Mouse (Mus musculus) limb, embryonic 13.5 days (tissue): ENCODE results near the gene Gas1. TPM values are rescaled to one million over a fixed set of nuclear protein-coding genes. Genes with fewer than 3 reads are reported as not detected.

Experiments used
- ATAC-seq: fragments of 200-750 bp; cut with Nextera tagmentation; 2 replicates; pipeline ENCODE4 v1.8.0; 2017; ENCODE audit warnings: low read depth, moderate number of reproducible peaks, moderate TSS enrichment; ENCODE audit not compliant: low FRiP score
- H3K27ac ChIP-seq: fragments of 300-500 bp; sonication (generic); 2 replicates; pipeline ENCODE4 v1.5.1; 2015; ENCODE audit warnings: inconsistent platforms, mild to moderate bottlenecking, moderate library complexity
- H3K27me3 ChIP-seq: fragments of 300-500 bp; sonication (generic); 2 replicates; pipeline ENCODE4 v1.6.1; 2015; ENCODE audit warnings: mild to moderate bottlenecking, inconsistent platforms
- H3K36me3 ChIP-seq: fragments of 300-500 bp; sonication (generic); 2 replicates; pipeline ENCODE4 v1.6.1; 2015; ENCODE audit warnings: inconsistent platforms, mild to moderate bottlenecking, moderate library complexity
- H3K4me1 ChIP-seq: fragments of 300-500 bp; sonication (generic); 2 replicates; pipeline ENCODE4 v1.6.1; 2015; ENCODE audit warnings: inconsistent platforms
- H3K4me2 ChIP-seq: fragments of 300-500 bp; sonication (generic); replicated peaks from 2 replicates; pipeline ENCODE4 v1.6.1; 2015; ENCODE audit warnings: inconsistent platforms, mild to moderate bottlenecking, moderate library complexity
- H3K4me3 ChIP-seq: fragments of 300-500 bp; sonication (generic); 2 replicates; pipeline ENCODE4 v1.5.1; 2015; ENCODE audit warnings: moderate library complexity, mild to moderate bottlenecking, inconsistent platforms
- H3K9ac ChIP-seq: fragments of 300-500 bp; sonication (generic); 2 replicates; pipeline ENCODE4 v1.6.1; 2015; ENCODE audit warnings: mild to moderate bottlenecking, inconsistent platforms
- H3K9me3 ChIP-seq: fragments of 300-500 bp; sonication (generic); 2 replicates; pipeline ENCODE4 v1.6.1; 2016; ENCODE audit warnings: inconsistent platforms
- WGBS: fragments of 180-500 bp; shearing (Covaris S2); methylation state at CpG from one replicate; pipeline ENCODE4 v1.1.7; 2015; 5-methylcytosine and 5-hydroxymethylcytosine counted together
- polyA plus RNA-seq: library from polyadenylated mRNA; unstranded; fragments of >200 nt; fragmentation: Nextera tagmentation; extraction: Ambion mirVana; gene quantifications from 2 replicates; pipeline ENCODE4 v1.2.1, GENCODE M21; 2015

Gene Gas1
- polyA plus RNA-seq, 1 experiment from 2014 or later: 264 TPM

- no peak overlapping the region for H3K27ac ChIP-seq
- H3K36me3 ChIP-seq: no peaks in the 10 kb centered on the region
- no peak overlapping the region for H3K4me2 ChIP-seq
- H3K9ac ChIP-seq: no peak overlapping the region
- no peak overlapping the region for H3K4me3 ChIP-seq
- 61% methylated on average over 2 of the region's 2 CpGs for WGBS
- peaks cover 5% of the 10 kb centered on the region; the same call in 1 of the 2 replicates for H3K4me1 ChIP-seq
- H3K27me3 ChIP-seq: no peaks in the 10 kb centered on the region
- no peak for ATAC-seq
- no peaks in the 10 kb centered on the region for H3K9me3 ChIP-seq
These were observed 10.1 kb upstream of the Gas1 start for GRCm38 (mm10) chr13:60187276-60187675.

DNA sequence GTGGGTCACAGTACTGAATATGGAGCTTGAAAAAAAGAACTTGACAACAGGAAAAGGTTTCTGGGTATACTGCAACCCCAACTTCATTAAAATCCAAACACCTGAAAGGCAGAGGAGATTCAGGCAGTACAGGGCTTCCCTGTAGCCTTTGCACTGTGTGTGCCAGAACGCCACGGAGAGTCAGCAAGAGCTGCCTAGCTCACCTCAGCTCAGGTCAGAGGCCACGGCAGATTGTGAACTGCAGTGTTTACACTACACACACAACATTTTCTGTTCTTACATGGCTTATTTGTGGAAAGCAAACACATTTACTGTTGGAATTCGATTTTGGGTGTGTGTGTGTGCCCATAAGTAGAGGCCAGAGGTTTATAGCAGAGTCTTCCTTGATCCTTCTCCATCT lies 5.2 kb upstream of the Gas1 start:
- no peaks in the 10 kb centered on the region for H3K36me3 ChIP-seq
- H3K9ac ChIP-seq: no peak overlapping the region
- H3K27me3 ChIP-seq: no peaks in the 10 kb centered on the region
- 80% methylated on average over 4 of the region's 4 CpGs for WGBS
- no peak overlapping the region for H3K4me2 ChIP-seq
- H3K4me3 ChIP-seq: no peak overlapping the region
- no peaks in the 10 kb centered on the region for H3K9me3 ChIP-seq
- peaks cover 12% of the 10 kb centered on the region for H3K4me1 ChIP-seq
- ATAC-seq: no peak
- H3K27ac ChIP-seq: no peak overlapping the region

DNA sequence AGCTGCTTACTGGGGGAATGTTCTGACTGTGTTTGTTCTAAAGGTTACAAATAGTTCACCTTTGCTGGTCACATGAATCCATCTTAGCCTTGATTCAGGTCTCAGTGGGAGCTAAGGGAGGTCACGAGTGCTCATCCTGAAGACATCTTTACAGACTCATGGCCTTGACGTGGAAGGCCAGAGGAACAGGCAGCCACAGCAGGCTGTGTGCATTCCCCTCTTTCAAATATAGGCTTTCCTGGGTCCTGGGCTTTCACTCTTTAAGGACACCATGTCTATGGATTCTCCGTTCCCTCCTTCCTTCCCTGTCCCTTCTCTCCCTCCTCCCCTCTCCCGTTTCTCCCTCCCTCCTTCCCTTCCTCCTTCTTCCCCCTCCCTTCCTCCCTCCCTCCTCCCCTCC lies 2.5 kb upstream of the Gas1 start:
- Histone ChIP-seq H3K27ac (peak overlapping the region; percentile 95; the same call in 1 of the 2 replicates), H3K9me3 (no peaks in the 10 kb centered on the region), H3K4me1 (peaks cover 12% of the 10 kb centered on the region), H3K4me2 (no peak overlapping the region), H3K27me3 (no peaks in the 10 kb centered on the region), H3K4me3 (no peak overlapping the region), H3K36me3 (peaks cover 12% of the 10 kb centered on the region), H3K9ac (no peak overlapping the region)
- WGBS: 82% methylated on average over 4 of the region's 4 CpGs
- no peak for ATAC-seq

DNA sequence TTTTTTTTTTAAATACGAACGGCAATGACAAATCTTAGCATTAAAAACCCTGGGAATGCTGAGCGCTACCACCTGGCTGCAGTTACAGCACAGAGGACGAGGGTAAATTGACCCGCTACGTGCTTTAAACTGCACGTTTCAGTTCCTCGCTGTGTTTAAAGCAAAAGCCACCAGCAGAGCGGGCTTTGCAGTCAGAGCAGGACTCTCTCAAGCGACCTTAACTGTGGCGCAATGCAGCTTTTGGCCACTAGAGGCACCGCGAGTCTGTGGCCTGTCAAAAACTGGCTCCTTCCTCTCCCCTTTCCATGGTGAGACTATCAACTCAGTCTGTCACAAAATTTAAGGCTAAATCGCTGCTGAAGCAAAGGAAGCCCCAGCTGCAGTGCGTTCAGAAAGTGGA lies 1.3 kb upstream of the Gas1 start:
- peak overlapping the region; percentile 75 for H3K4me2 ChIP-seq
- H3K4me3 ChIP-seq: peak overlapping the region; percentile 98
- peaks cover 15% of the 10 kb centered on the region for H3K4me1 ChIP-seq
- ATAC-seq: no peak; the same call in 1 of the 2 replicates
- peaks cover 17% of the 10 kb centered on the region for H3K36me3 ChIP-seq
- H3K27me3 ChIP-seq: no peaks in the 10 kb centered on the region
- H3K9ac ChIP-seq: peak overlapping the region; percentile 60
- H3K27ac ChIP-seq: peak overlapping the region; percentile 95
- no peaks in the 10 kb centered on the region for H3K9me3 ChIP-seq
- under 1% methylated on average over 15 of the region's 15 CpGs for WGBS

- H3K27ac ChIP-seq: peak overlapping the region; percentile 95
- peak overlapping the region; percentile 60 for H3K9ac ChIP-seq
- peak overlapping the region; percentile 98 for H3K4me3 ChIP-seq
- H3K27me3 ChIP-seq: no peaks in the 10 kb centered on the region
- H3K9me3 ChIP-seq: no peaks in the 10 kb centered on the region
- ATAC-seq: no peak
- H3K36me3 ChIP-seq: peaks cover 17% of the 10 kb centered on the region
- peak overlapping the region; percentile 75 for H3K4me2 ChIP-seq
- peaks cover 21% of the 10 kb centered on the region for H3K4me1 ChIP-seq
- WGBS: under 1% methylated on average over 13 of the region's 13 CpGs
These were observed 589 bp upstream of the Gas1 start for GRCm38 (mm10) chr13:60177797-60178110.

DNA sequence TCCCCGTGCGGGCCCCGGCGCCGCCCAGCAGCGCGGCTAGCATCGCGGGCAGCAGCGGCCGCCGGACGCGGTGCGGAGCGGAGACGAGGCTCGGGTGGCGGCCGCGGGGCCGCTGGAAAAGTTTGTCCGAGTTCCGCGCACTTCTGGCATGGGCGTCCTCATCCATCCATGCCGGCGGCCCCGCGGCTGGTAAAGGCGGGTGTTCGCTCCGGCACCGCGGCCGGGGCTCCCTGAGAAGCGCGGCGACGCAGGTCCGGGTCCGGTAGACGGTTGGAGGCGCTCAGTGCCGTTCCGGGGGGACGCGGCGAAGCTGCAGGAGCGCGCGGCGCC lies 424 bp downstream of the Gas1 start:
- H3K4me1 ChIP-seq: peaks cover 31% of the 10 kb centered on the region
- no peaks in the 10 kb centered on the region for H3K27me3 ChIP-seq
- H3K4me3 ChIP-seq: peak overlapping the region; percentile 98
- peaks cover 17% of the 10 kb centered on the region for H3K36me3 ChIP-seq
- no peak for ATAC-seq
- WGBS: under 1% methylated on average over 52 of the region's 53 CpGs
- H3K27ac ChIP-seq: peak overlapping the region; percentile 100
- no peaks in the 10 kb centered on the region for H3K9me3 ChIP-seq
- H3K4me2 ChIP-seq: peak overlapping the region; percentile 75
- peak overlapping the region; percentile 100 for H3K9ac ChIP-seq

- Histone ChIP-seq H3K4me3 (peak overlapping the region; percentile 98), H3K9ac (peak overlapping the region; percentile 100), H3K36me3 (peaks cover 17% of the 10 kb centered on the region), H3K9me3 (no peaks in the 10 kb centered on the region), H3K27me3 (no peaks in the 10 kb centered on the region), H3K4me1 (peaks cover 36% of the 10 kb centered on the region), H3K27ac (peak overlapping the region; percentile 100), H3K4me2 (peak overlapping the region; percentile 75)
- ATAC-seq: peak; percentile 13
- WGBS: under 1% methylated on average over 69 of the region's 82 CpGs
These were observed 909 bp downstream of the Gas1 start for GRCm38 (mm10) chr13:60176136-60176775.

DNA sequence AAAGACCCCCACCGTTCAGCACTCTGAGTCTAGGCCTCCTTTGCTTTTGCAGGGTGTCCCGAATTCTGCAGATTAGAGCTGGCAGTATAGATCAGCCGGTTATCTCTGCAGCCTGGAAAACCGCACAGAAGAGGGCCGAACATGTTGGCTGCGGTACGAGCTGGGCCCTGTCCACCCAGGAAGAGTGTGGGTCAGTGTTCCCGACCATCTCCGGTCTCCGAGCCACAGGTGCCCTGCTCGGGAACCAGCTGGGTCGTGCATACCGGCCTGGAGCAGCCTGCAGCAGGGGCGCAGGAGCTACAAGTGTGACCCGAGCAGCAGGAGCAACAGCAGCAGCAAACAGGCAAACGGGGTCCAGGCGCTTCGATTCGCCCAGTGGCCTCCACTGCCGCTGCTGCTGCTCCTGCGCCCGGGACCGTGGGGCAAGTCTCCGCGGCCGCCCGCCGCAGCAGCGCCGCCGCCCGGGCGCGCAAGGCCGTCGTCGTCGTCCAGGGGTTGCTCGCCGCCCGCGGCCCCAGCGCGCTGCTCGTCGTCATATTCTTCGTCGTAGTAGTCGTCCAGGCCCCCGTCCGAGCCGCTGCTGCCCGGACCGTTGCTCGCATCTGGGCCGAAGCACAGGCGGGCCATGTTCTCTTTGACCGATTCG lies 1.6 kb downstream of the Gas1 start:
- WGBS: under 1% methylated on average over 57 of the region's 59 CpGs

GRCm38 (mm10) chr13:60174953-60175352 lies 2.2 kb downstream of the Gas1 start:
- Histone ChIP-seq H3K27ac (peak overlapping the region; percentile 100), H3K36me3 (peaks cover 17% of the 10 kb centered on the region), H3K4me1 (peaks cover 42% of the 10 kb centered on the region), H3K4me3 (peak overlapping the region; percentile 98), H3K4me2 (peak overlapping the region; percentile 75), H3K9me3 (no peaks in the 10 kb centered on the region), H3K27me3 (no peaks in the 10 kb centered on the region), H3K9ac (peak overlapping the region; percentile 100)
- no peak for ATAC-seq
- WGBS: 0% methylated on average over 7 of the region's 7 CpGs

More for the DNA sequence above, 1.6 kb downstream of the Gas1 start:
- H3K4me1 ChIP-seq: peaks cover 42% of the 10 kb centered on the region
- H3K9ac ChIP-seq: peak overlapping the region; percentile 100
- H3K27ac ChIP-seq: peak overlapping the region; percentile 100
- H3K4me3 ChIP-seq: peak overlapping the region; percentile 98
- H3K9me3 ChIP-seq: no peaks in the 10 kb centered on the region
- peaks cover 17% of the 10 kb centered on the region for H3K36me3 ChIP-seq
- H3K4me2 ChIP-seq: peak overlapping the region; percentile 75
- no peaks in the 10 kb centered on the region for H3K27me3 ChIP-seq
- ATAC-seq: no peak

DNA sequence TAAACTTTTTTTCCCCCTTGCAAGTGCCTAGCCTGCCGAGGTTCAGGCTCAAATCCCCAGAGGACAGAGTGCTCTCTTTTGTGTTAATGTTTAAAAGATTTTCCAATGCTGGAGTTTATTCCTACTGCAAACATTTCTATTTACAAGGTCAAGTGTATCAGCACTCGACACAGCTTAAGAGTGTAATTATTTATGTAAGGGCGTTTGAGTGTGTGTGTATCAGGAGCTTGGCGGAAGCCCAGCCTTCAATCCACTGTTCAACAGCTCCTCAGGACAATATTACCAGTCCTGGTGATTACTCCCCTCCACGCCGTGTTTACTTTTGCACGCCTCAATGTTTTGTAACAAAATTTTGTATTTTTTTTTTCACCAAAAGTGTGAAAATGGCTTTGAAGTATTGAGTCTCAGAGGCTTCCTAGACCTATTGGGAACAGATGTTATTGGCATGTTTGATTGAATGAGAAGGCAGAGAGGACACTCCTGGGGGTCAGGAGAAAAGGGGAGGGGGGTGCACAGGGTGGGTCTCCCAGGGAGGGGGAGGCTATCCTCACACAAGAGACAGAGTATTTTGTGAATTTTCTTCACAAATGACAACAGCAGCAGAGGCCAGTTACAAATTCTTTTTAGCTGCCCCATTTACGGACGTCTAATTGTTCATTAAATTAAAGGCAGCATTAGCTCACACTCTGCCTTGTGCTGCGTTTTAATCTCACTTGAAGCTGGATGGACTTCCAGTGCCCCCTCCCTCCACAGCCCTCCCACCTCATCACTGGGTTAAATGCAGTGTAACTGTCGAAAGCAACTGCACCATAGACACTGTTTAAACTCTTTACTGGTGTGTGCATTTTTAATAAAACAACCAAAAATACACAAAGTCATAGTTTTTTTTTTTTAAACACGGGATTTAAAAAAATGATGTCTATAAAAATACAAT lies 3.3 kb downstream of the Gas1 start:
- peak overlapping the region; percentile 75 for H3K4me2 ChIP-seq
- peak overlapping the region; percentile 98 for H3K4me3 ChIP-seq
- H3K4me1 ChIP-seq: peaks cover 34% of the 10 kb centered on the region
- no peaks in the 10 kb centered on the region for H3K27me3 ChIP-seq
- H3K36me3 ChIP-seq: peaks cover 17% of the 10 kb centered on the region
- H3K9ac ChIP-seq: peak overlapping the region; percentile 100
- peak overlapping the region; percentile 100 for H3K27ac ChIP-seq
- 6% methylated on average over 12 of the region's 12 CpGs for WGBS
- H3K9me3 ChIP-seq: no peaks in the 10 kb centered on the region
- ATAC-seq: no peak

DNA sequence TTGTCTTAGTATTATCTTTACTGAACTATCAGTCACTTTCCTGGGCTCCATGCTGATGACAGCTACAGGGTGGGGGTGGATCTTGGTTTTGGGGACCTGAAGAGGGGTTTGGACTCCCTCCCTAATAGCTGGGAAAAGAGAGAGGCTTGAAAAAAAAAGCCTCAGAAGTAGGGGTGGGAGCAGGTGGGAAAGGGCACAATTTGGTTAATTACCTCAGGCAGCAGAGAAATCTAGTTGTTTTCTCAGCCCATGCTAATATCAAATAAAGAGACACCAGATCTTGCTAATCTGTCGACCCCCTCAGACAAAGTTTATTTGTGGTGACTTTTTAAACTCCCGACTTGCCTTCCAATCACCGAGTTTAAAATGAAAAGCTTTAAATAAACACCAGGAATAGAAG lies 4.0 kb downstream of the Gas1 start:
- H3K4me1 ChIP-seq: peaks cover 30% of the 10 kb centered on the region
- H3K36me3 ChIP-seq: peaks cover 17% of the 10 kb centered on the region
- H3K27me3 ChIP-seq: no peaks in the 10 kb centered on the region
- H3K4me2 ChIP-seq: peak overlapping the region; percentile 75
- H3K9ac ChIP-seq: peak overlapping the region; percentile 100
- H3K27ac ChIP-seq: peak overlapping the region; percentile 100
- no peaks in the 10 kb centered on the region for H3K9me3 ChIP-seq
- no peak for ATAC-seq
- 3% methylated on average over 3 of the region's 3 CpGs for WGBS
- H3K4me3 ChIP-seq: peak overlapping the region; percentile 98
